Mouse (Mus musculus) forebrain, embryonic 14.5 days (tissue): ENCODE data around the gene Gm20388. TPM values are rescaled to one million over a fixed set of nuclear protein-coding genes. Genes with fewer than 3 reads are reported as not detected.

Experiments used
- ATAC-seq: fragments of 200-750 bp; cut with Nextera tagmentation; 2 replicates; pipeline ENCODE4 v1.8.0; 2017; ENCODE audit warnings: mild to moderate bottlenecking, moderate library complexity
- DNase-seq: peaks from one replicate; pipeline ENCODE4 v3.0.0-alpha.2; 2015; ENCODE audit warnings: low spot score
- H3K27ac ChIP-seq: fragments of 300-500 bp; sonication (generic); 2 replicates; pipeline ENCODE4 v1.5.1; 2014; ENCODE audit warnings: low read depth, mild to moderate bottlenecking, control low read depth, low read length, moderate library complexity
- H3K27me3 ChIP-seq: fragments of 300-500 bp; sonication (generic); replicated peaks from 2 replicates; pipeline ENCODE4 v1.6.1; 2014; ENCODE audit warnings: low read length, control low read depth, mixed read lengths; ENCODE audit not compliant: control insufficient read depth, insufficient read depth
- H3K36me3 ChIP-seq: fragments of 300-500 bp; sonication (generic); 2 replicates; pipeline ENCODE4 v1.6.1; 2014; ENCODE audit warnings: low read length, control low read depth; ENCODE audit not compliant: control insufficient read depth, insufficient read depth
- H3K4me1 ChIP-seq: fragments of 300-500 bp; sonication (generic); 2 replicates; pipeline ENCODE4 v1.6.1; 2014; ENCODE audit warnings: antibody characterized with exemption, low read length, control low read depth; ENCODE audit not compliant: control insufficient read depth, insufficient read depth
- H3K4me2 ChIP-seq: fragments of 300-500 bp; sonication (generic); 2 replicates; pipeline ENCODE4 v1.6.1; 2014; ENCODE audit warnings: mild to moderate bottlenecking, control low read depth, low read length
- H3K4me3 ChIP-seq: fragments of 300-500 bp; sonication (generic); 2 replicates; pipeline ENCODE4 v1.5.1; 2014; ENCODE audit warnings: low read depth, low read length, control low read depth
- H3K9ac ChIP-seq: fragments of 300-500 bp; sonication (generic); 2 replicates; pipeline ENCODE4 v1.6.1; 2014; ENCODE audit warnings: mild to moderate bottlenecking, low read length, control low read depth, moderate library complexity
- H3K9me3 ChIP-seq: fragments of 300-500 bp; sonication (generic); replicated peaks from 2 replicates; pipeline ENCODE4 v1.6.1; 2016; ENCODE audit warnings: low read length, control low read depth, mixed read lengths; ENCODE audit not compliant: control insufficient read depth
- WGBS: fragments of 180-500 bp; shearing (Covaris S2); extraction: QIAGEN DNeasy Blood & Tissue Kit; methylation state at CpG from one replicate; pipeline ENCODE4 v1.1.7; 2014; 5-methylcytosine and 5-hydroxymethylcytosine counted together
- polyA plus RNA-seq: library from polyadenylated mRNA; unstranded; fragments of >200 nt; fragmentation: Nextera tagmentation; extraction: Ambion mirVana; gene quantifications from 2 replicates; pipeline ENCODE4 v1.2.1, GENCODE M21; 2014

Gm20388 gene
- polyA plus RNA-seq, 1 experiment from 2014 or later, result 7.4 TPM

DNA sequence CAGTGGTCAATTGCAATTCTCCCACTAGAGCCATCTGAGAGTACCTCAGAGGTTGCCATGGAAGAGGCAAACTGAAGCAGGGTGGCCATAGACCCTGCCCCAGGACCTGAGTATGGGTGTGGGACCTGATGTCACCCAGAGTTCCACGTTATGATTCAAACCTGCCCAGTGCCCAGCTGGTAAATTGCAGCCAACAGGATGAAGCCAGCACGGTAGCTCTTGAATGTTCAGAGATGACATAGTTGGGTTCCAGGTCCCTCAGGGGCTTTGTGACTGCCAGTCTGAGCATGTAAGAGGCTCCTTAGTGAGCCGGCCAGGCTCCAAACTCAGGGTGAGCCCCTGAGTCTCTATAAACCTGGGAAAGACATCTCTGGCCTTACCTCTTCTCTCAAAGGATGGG, 2615.4 kb downstream of the Gm20388 start:
- no peak overlapping the region for H3K4me3 ChIP-seq

DNA sequence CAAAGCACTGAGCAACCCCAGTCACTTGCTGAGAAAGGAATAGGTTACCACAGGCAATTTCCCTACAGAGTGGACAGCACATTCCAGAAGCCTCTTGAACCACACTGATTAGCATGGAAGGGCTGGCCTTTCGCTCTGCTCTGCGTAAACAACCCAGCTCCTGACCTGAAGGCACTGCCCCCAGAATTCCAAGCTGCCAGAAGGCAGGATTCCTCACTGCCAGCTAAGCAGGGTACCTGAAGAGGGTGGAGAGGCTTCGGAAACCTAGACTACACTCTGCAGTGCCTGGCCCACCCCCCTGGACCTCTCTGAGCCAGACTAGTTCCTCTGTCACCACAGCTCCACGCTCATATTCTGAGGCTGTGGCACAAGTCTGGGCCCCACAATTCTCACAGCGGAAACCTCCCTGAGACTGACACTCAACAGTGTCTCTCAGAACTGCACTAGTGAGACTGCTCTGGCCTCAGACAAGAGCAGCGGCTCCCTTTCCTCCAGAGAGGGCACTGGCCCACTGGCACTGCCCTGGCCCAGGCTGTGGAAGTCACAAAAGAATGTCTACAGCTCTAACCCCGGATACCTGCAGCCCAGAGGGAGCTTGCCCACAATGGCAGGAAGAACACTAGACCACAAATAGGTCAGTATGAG, 2616.0 kb downstream of the Gm20388 start:
- DNase-seq (no peak), ATAC-seq (no peak)
- Histone ChIP-seq H3K9ac (no peak overlapping the region), H3K4me3 (no peak overlapping the region), H3K36me3 (no peaks in the 10 kb centered on the region), H3K9me3 (no peaks in the 10 kb centered on the region), H3K27me3 (no peaks in the 10 kb centered on the region), H3K4me1 (peaks cover 19% of the 10 kb centered on the region), H3K27ac (no peak overlapping the region), H3K4me2 (no peak overlapping the region)
- 79% methylated on average over 7 of the region's 7 CpGs for WGBS

More for the DNA sequence above, 2615.4 kb downstream of the Gm20388 start:
- no peak overlapping the region for H3K9ac ChIP-seq
- no peak for DNase-seq
- no peak overlapping the region for H3K27ac ChIP-seq
- no peak overlapping the region for H3K4me2 ChIP-seq
- WGBS, result 74% methylated on average over 3 of the region's 3 CpGs
- ATAC-seq, result no peak
- peaks cover 19% of the 10 kb centered on the region for H3K4me1 ChIP-seq
- no peaks in the 10 kb centered on the region for H3K27me3 ChIP-seq
- H3K9me3 ChIP-seq, result no peaks in the 10 kb centered on the region
- no peaks in the 10 kb centered on the region for H3K36me3 ChIP-seq

DNA sequence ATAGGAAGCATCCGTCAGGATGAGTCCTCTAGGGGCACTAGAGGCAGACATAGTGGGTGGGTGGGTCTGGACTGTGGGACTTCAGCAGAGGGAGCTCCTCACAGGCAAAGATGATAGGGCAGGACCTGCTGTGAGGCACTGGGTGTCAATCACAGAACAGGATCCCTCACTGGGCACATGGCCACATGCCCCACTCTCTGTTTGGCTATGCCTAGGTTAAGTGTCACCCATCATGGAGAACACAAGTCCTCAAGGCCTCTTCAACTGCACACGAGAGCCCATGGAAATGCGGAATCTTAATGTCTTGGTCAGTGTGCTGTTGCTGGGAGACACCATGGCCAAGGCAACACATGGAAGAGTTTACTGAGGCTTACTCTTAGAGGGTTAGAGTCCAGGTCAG, 2617.3 kb downstream of the Gm20388 start:
- DNase-seq, result no peak
- H3K4me3 ChIP-seq, result no peak overlapping the region
- H3K27ac ChIP-seq, result no peak overlapping the region
- H3K4me1 ChIP-seq, result peaks cover 18% of the 10 kb centered on the region
- no peak overlapping the region for H3K9ac ChIP-seq
- no peaks in the 10 kb centered on the region for H3K36me3 ChIP-seq
- ATAC-seq, result no peak
- no peaks in the 10 kb centered on the region for H3K9me3 ChIP-seq
- WGBS, result 92% methylated on average over 3 of the region's 3 CpGs
- H3K27me3 ChIP-seq, result no peaks in the 10 kb centered on the region
- no peak overlapping the region for H3K4me2 ChIP-seq

DNA sequence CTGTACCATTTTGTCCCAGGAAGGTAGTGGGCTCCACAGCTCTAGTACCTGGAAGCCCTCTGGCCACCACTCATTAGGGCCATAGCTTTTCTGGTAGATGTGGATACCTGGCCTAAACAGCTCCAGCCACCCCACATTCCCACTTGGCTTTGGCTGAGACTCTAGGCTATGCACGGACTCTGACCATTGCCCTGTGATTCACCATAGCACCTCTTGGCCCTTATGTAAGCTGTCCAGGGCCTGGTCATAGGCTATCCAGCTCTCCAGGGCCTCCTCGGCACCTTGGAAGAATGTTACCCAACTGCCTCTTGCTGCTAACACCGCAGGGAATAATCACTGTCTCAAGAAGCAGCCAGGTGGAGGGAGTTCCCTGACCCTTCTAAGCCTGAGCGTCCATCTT, 2618.5 kb downstream of the Gm20388 start:
- Histone ChIP-seq H3K4me2 (no peak overlapping the region), H3K4me1 (peaks cover 6% of the 10 kb centered on the region), H3K27me3 (no peaks in the 10 kb centered on the region), H3K27ac (no peak overlapping the region), H3K9me3 (no peaks in the 10 kb centered on the region), H3K9ac (no peak overlapping the region), H3K36me3 (no peaks in the 10 kb centered on the region), H3K4me3 (no peak overlapping the region)
- ATAC-seq (no peak), DNase-seq (no peak)
- WGBS, result 85% methylated on average over 4 of the region's 4 CpGs

DNA sequence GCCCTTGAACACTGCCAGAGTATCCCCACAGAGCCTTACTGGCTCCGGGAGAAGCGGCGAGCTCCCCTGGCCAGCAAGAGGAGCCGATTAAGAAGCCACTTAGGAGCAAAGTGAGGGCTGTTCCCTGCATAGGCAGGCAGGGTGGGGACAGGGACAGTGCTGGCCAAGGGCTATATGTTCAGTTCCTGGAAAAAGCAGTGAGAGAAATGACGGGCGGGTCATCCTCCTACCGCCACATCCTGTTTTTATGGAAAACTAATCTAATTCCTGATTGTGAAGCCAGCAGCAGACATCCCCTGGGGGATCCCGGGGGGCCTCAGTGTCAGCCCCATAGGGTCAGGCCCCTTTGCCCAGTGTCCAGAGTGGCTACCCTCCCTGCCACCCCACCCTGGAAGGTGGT, 2620.7 kb downstream of the Gm20388 start:
- 85% methylated on average over 8 of the region's 8 CpGs for WGBS
- no peak for DNase-seq
- Histone ChIP-seq H3K4me2 (no peak overlapping the region), H3K9ac (no peak overlapping the region), H3K27ac (no peak overlapping the region), H3K4me3 (no peak overlapping the region), H3K27me3 (no peaks in the 10 kb centered on the region), H3K36me3 (no peaks in the 10 kb centered on the region), H3K4me1 (no peaks in the 10 kb centered on the region), H3K9me3 (no peaks in the 10 kb centered on the region)
- ATAC-seq, result no peak

DNA sequence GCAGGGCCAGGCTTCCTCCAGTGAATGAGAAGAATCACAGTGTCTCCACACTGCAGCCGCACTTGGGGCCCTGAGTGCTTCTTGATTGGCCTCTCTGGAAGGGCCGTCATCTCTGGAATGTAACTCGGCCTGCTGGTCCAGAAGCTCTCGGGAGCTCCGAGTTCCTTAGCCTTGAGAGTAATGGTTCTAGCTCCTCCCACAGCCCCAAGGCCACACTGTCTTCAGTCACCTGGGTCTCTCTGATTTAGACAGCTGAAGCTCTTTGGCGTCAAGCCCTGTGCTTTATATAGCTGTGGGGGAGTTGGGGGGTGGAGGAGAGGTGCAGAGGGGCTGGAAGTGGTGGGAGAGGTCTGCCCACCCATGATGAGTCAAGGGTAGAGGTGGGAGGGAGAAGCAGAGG, 2626.4 kb downstream of the Gm20388 start:
- Histone ChIP-seq H3K4me1 (no peaks in the 10 kb centered on the region), H3K27me3 (no peaks in the 10 kb centered on the region), H3K9me3 (no peaks in the 10 kb centered on the region), H3K4me3 (no peak overlapping the region), H3K36me3 (no peaks in the 10 kb centered on the region), H3K4me2 (no peak overlapping the region), H3K9ac (no peak overlapping the region), H3K27ac (no peak overlapping the region)
- ATAC-seq (no peak), DNase-seq (no peak)
- 80% methylated on average over 6 of the region's 6 CpGs for WGBS

DNA sequence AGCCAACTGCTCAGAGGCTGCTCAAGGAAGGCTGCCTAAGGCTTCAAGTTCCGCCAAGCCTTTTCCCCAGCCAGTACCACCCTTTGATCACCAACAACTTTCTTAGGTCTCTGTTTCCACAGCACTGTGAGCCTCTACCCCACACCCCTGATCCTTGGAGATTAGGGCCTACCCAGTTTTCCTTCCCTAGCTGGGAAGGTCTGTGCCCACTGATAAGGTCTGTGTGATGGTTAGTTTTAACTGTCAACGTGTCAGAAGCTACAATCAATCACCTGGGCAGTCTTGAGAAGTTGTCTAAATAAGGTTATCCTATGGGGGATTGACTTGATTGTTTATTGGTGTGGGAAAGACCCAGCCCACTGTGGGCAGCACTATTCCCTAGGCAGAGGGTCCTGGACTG, 2627.2 kb downstream of the Gm20388 start:
- Histone ChIP-seq H3K4me1 (no peaks in the 10 kb centered on the region), H3K4me2 (no peak overlapping the region), H3K9me3 (no peaks in the 10 kb centered on the region), H3K27ac (no peak overlapping the region), H3K9ac (no peak overlapping the region), H3K4me3 (no peak overlapping the region), H3K27me3 (no peaks in the 10 kb centered on the region), H3K36me3 (no peaks in the 10 kb centered on the region)
- WGBS, result 92% methylated on average over 2 of the region's 2 CpGs
- DNase-seq, result no peak
- no peak for ATAC-seq

DNA sequence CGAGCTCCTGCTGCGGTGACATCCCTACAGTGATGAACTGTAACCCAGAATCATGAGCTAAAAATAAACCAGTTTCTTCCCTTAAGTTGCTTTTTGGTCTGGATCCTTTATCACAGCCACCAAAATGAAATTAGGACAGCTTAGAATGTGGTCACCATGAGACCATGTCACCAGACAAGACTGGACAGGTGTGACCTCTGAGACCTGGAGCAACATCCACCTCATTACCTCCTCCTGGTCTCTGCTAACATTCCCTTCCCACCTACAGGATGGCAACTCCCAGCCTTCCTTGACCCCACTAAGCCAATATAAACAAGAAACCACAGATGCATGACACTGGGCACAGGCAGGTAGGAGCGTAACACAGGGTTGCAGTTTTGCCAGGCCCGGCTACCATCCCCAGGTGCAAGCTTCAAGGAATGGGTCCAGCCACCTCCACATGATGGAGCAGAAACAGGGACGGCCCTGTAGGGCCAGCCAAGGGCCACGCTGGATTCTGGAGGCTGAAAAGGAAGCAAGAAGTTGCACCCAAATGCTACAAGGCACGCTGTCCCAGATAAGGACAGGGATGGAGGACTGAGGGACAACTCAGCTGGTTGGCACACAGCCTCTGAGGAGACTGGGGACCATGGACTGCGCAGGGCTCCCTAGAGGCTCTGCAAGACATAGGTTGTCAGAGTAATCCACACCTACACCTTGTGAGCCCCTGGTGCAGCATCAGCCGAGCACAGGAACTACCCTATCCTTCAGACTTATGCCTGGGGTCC, 2627.9 kb downstream of the Gm20388 start:
- no peak overlapping the region for H3K9ac ChIP-seq
- H3K4me3 ChIP-seq, result no peak overlapping the region
- no peak overlapping the region for H3K4me2 ChIP-seq
- WGBS, result 89% methylated on average over 9 of the region's 9 CpGs
- no peaks in the 10 kb centered on the region for H3K4me1 ChIP-seq
- no peaks in the 10 kb centered on the region for H3K36me3 ChIP-seq
- no peak for ATAC-seq
- H3K27me3 ChIP-seq, result no peaks in the 10 kb centered on the region
- no peak overlapping the region for H3K27ac ChIP-seq
- no peaks in the 10 kb centered on the region for H3K9me3 ChIP-seq
- no peak for DNase-seq

DNA sequence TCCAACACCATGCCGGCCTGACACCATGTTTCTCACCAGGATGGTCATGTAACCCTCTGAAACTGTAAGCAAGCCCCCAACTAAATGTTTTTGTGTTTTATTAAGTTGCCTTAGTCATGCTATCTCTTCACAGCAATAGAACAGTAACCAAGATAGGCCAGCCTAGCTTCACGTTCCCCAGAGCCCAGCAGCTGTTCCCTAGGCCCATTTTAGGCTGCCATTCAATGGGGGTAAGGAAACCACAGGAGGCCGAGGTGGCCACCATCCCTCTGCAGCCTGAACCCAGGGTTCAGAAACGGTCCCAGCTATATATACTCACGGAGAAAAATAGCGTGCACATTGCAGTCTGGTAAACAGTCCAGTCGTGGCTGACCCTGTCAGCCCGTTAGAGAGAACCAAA, 2633.5 kb downstream of the Gm20388 start:
- H3K4me3 ChIP-seq, result no peak overlapping the region
- DNase-seq, result no peak
- H3K36me3 ChIP-seq, result no peaks in the 10 kb centered on the region
- H3K27me3 ChIP-seq, result no peaks in the 10 kb centered on the region
- H3K4me1 ChIP-seq, result no peaks in the 10 kb centered on the region
- 86% methylated on average over 8 of the region's 8 CpGs for WGBS
- ATAC-seq, result no peak
- H3K27ac ChIP-seq, result no peak overlapping the region
- no peaks in the 10 kb centered on the region for H3K9me3 ChIP-seq
- H3K4me2 ChIP-seq, result no peak overlapping the region
- H3K9ac ChIP-seq, result no peak overlapping the region
